Mouse (Mus musculus) stomach, postnatal 0 days (tissue): ENCODE measurements around the gene Gpc3.

ENCODE experiments used
- CTCF ChIP-seq: IDR thresholded peaks from 2 replicates; pipeline ENCODE4 v1.5.1; 2016; ENCODE audit warnings: antibody characterized with exemption, low read depth, mild to moderate bottlenecking, moderate library complexity
- EP300 ChIP-seq: optimal IDR thresholded peaks from 2 replicates; pipeline ENCODE3; 2016; ENCODE audit warnings: antibody characterized with exemption

DNA sequence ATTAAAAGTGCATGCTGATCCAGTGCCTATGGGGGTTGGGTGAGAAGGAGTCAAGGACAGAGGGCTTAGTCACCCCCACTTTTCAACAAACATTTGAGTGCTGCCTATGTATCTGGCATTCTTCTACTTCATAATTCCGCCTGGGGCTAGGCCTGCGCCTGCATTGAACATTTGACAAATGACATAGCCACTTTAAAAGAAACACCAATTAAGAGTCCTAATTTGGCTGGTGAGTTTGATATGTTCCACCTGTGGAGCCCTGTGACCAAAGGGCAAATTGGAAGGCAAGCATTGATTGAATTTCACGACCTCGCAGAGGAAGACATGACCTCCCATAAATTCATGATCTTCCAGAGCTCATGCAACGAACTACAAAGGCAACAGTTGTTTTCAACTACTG, 2.4 kb upstream of the Gpc3 start:
- no peak for TF ChIP-seq CTCF
- TF ChIP-seq EP300, result no peak
